Comparison of ENCODE assay signal across 21 mouse cellular contexts in genomic region chr15:80732266-80733030, GRCm38 (mm10). TPM values are rescaled to one million over a fixed set of nuclear protein-coding genes. Genes with fewer than 3 reads are reported as not detected.
A peak's percentile ranks its signal among the peaks of the same experiment; 100 is the strongest.
DNase-seq lines count a peak whose midpoint lies in the region; ATAC-seq and TF ChIP-seq lines count a peak whose summit lies in the region.
"Had no signal": no experiment of that assay in that cellular context is flagged by ENCODE, and none has a peak within 500 bp of the region (broad histone marks: within the 10 kb centered on the region; RNA-seq: fewer than 3 reads in every experiment).

No protein-coding gene starts in this region.

- H3K4me2 ChIP-seq in lung, postnatal 0 days (replicated peaks; ENCODE audit: low read depth, low read length), result no peak overlapping the region
- H3K4me2 ChIP-seq: forebrain, embryonic 15.5 days; heart, embryonic 13.5 days; hindbrain, embryonic 12.5 days; limb, embryonic 15.5 days; midbrain, embryonic 13.5 days had no signal

- DNase-seq in kidney, adult 2 months, result peak; percentile 26
- DNase-seq in kidney, adult 11 months, result no peak
- DNase-seq in lung, postnatal 0 days (ENCODE audit: low spot score), result peak; percentile 29
- no peak for DNase-seq in lung, postnatal 10 days
- peak; percentile 36 for DNase-seq in ZHBTc4 (ENCODE audit: low read depth, low spot score)
- DNase-seq in kidney, postnatal 14 days, result peak; percentile 41
- DNase-seq in adipocyte (ENCODE audit: low spot score), result no peak
- DNase-seq in spleen, adult 12 weeks (ENCODE audit: low spot score), result no peak
- DNase-seq: adrenal gland, adult 2 months; cerebellum, adult 11-12 months; gastrocnemius, postnatal 14 days; heart, adult 18-20 months; left cerebral cortex, postnatal 4 days; thymus, adult 2 months had no signal

- H3K9ac ChIP-seq in lung, postnatal 0 days (replicated peaks; ENCODE audit: low read depth), result no peak overlapping the region
- H3K9ac ChIP-seq: forebrain, embryonic 15.5 days; heart, embryonic 13.5 days; hindbrain, embryonic 12.5 days; limb, embryonic 15.5 days; liver, embryonic 14.5 days; midbrain, embryonic 13.5 days had no signal

- no peaks in the 10 kb centered on the region for H3K9me3 ChIP-seq in lung, postnatal 0 days (ENCODE audit: low read length)
- H3K9me3 ChIP-seq: forebrain, embryonic 15.5 days; heart, embryonic 13.5 days; hindbrain, embryonic 12.5 days; limb, embryonic 15.5 days; midbrain, embryonic 13.5 days had no signal

- TF ChIP-seq EP300 in lung, postnatal 0 days (IDR thresholded peaks at IDR 0.05), result no peak

- H3K4me1 ChIP-seq in kidney, adult 2 months (ENCODE audit: control insufficient read depth, insufficient read depth, low read length), result peaks cover 7% of the 10 kb centered on the region; the same call in 1 of the 2 replicates
- H3K4me1 ChIP-seq in lung, postnatal 0 days (ENCODE audit: insufficient read depth, low read depth, low read length), result no peaks in the 10 kb centered on the region
- H3K4me1 ChIP-seq: forebrain, embryonic 15.5 days; hindbrain, embryonic 12.5 days; limb, embryonic 15.5 days had no signal

- TF ChIP-seq POLR2A in kidney, adult 2 months (IDR thresholded peaks at IDR 0.05; ENCODE audit: low read depth, low read length), result no peak

- no peak overlapping the region for H3K27ac ChIP-seq in kidney, adult 2 months (ENCODE audit: insufficient read depth, low read depth, low read length)
- no peak overlapping the region for H3K27ac ChIP-seq in lung, postnatal 0 days (ENCODE audit: low read length)
- H3K27ac ChIP-seq: forebrain, embryonic 15.5 days; heart, embryonic 13.5 days; hindbrain, embryonic 12.5 days; limb, embryonic 15.5 days; liver, embryonic 14.5 days; midbrain, embryonic 13.5 days; stomach, postnatal 0 days had no signal

- H3K36me3 ChIP-seq in kidney, adult 2 months (ENCODE audit: control insufficient read depth, insufficient read depth, low read length), result no peaks in the 10 kb centered on the region
- H3K36me3 ChIP-seq in lung, postnatal 0 days (ENCODE audit: insufficient read depth, low read length), result no peaks in the 10 kb centered on the region
- H3K36me3 ChIP-seq: forebrain, embryonic 15.5 days; heart, embryonic 13.5 days; hindbrain, embryonic 12.5 days; limb, embryonic 15.5 days; midbrain, embryonic 13.5 days had no signal

- no peak for ATAC-seq in lung, postnatal 0 days
- ATAC-seq: forebrain, embryonic 15.5 days; midbrain, embryonic 13.5 days had no signal

- whole genome bisulfite sequencing in kidney, adult 2 months, result 22% methylated on average over 4 of the region's 4 CpGs
- 30% methylated on average over 4 of the region's 4 CpGs for WGBS in lung, postnatal 0 days

- no peaks in the 10 kb centered on the region for H3K27me3 ChIP-seq in kidney, adult 2 months (replicated peaks; ENCODE audit: control insufficient read depth, insufficient read depth, low read length)
- H3K27me3 ChIP-seq in lung, postnatal 0 days (replicated peaks; ENCODE audit: insufficient read depth, low read length), result no peaks in the 10 kb centered on the region
- H3K27me3 ChIP-seq: forebrain, embryonic 15.5 days; heart, embryonic 13.5 days; hindbrain, embryonic 12.5 days; limb, embryonic 15.5 days; midbrain, embryonic 13.5 days had no signal

- no peak for TF ChIP-seq CTCF in kidney, adult 2 months (conservative IDR thresholded peaks at IDR 0.05; ENCODE audit: insufficient read depth, insufficient read length, low read depth, low read length)
- no peak for TF ChIP-seq CTCF in lung, postnatal 0 days (IDR thresholded peaks at IDR 0.05)

- H3K4me3 ChIP-seq in kidney, adult 2 months (ENCODE audit: insufficient read depth, low read depth, low read length), result no peak overlapping the region
- H3K4me3 ChIP-seq in lung, postnatal 0 days (ENCODE audit: low read depth, low read length), result no peak overlapping the region
- H3K4me3 ChIP-seq: forebrain, embryonic 15.5 days; heart, embryonic 13.5 days; hindbrain, embryonic 12.5 days; limb, embryonic 15.5 days; midbrain, embryonic 13.5 days had no signal

RNA-seq across cellular contexts. Expression of gene Tnrc6b, which starts 21.3 kb away (rescaled TPM):
- 12.1 and 14.2 TPM in 2 replicates for polyA plus RNA-seq in kidney, adult 2 months (2012; rRNA removed)
- polyA plus RNA-seq in lung, postnatal 0 days (2015; fragmentation: Nextera tagmentation; extraction: Ambion mirVana), result 10.1 and 11.7 TPM in 2 replicates

Comparison
In these comparisons a context has a peak if more than half of its experiments do, and no peak if none do; other contexts are left out.
1. DNase-seq: peak in kidney, adult 2 months (single experiment), lung, postnatal 0 days (single experiment), ZHBTc4 (single experiment) and kidney, postnatal 14 days (single experiment); none in kidney, adult 11 months (single experiment), lung, postnatal 10 days (single experiment), adipocyte (single experiment) and spleen, adult 12 weeks (single experiment).